Mouse (Mus musculus) kidney, adult 2 months (tissue): Measurements from ENCODE around the gene Camkk2. TPM values are rescaled to one million over a fixed set of nuclear protein-coding genes. Genes with fewer than 3 reads are reported as not detected.
A peak's percentile ranks its signal among the peaks of the same experiment; 100 is the strongest.

ENCODE experiments used
- DNase-seq: peaks from one replicate; pipeline ENCODE4 v3.0.0; 2021
- H3K27ac ChIP-seq: fragments of 200-500 bp; 2 replicates; pipeline ENCODE4 v1.5.1; 2012; ENCODE audit warnings: low read depth, low read length, control low read depth, inconsistent platforms; ENCODE audit not compliant: insufficient read depth
- H3K27me3 ChIP-seq: fragments of 200-500 bp; replicated peaks from 2 replicates; pipeline ENCODE4 v1.6.1; 2012; ENCODE audit warnings: mild to moderate bottlenecking, moderate library complexity, low read length, inconsistent platforms; ENCODE audit not compliant: control insufficient read depth, insufficient read depth
- H3K36me3 ChIP-seq: fragments of 200-500 bp; 2 replicates; pipeline ENCODE4 v1.6.1; 2012; ENCODE audit warnings: mild to moderate bottlenecking, moderate library complexity, low read length, inconsistent platforms; ENCODE audit not compliant: control insufficient read depth, insufficient read depth
- H3K4me1 ChIP-seq: fragments of 200-500 bp; 2 replicates; pipeline ENCODE4 v1.6.1; 2011; ENCODE audit warnings: low read length; ENCODE audit not compliant: control insufficient read depth, insufficient read depth
- H3K4me3 ChIP-seq: fragments of 200-500 bp; 2 replicates; pipeline ENCODE4 v1.5.1; 2011; ENCODE audit warnings: mild to moderate bottlenecking, low read depth, low read length, control low read depth; ENCODE audit not compliant: insufficient read depth
- CTCF ChIP-seq: fragments of 200-500 bp; conservative IDR thresholded peaks from 2 replicates; pipeline ENCODE4 v1.5.1; 2011; ENCODE audit warnings: low read depth, mild to moderate bottlenecking, control low read depth, low read length, moderate library complexity, mixed read lengths; ENCODE audit not compliant: insufficient read depth, insufficient read length
- POLR2A ChIP-seq: fragments of 200-500 bp; IDR thresholded peaks from one replicate; pipeline ENCODE4 v1.6.1; 2011; ENCODE audit warnings: low read depth, low read length, control low read depth
- WGBS: fragments of 180-500 bp; shearing (Covaris S2); methylation state at CpG from one replicate; pipeline ENCODE4 v1.1.7; 2018; 5-methylcytosine and 5-hydroxymethylcytosine counted together
- polyA plus RNA-seq: library from polyadenylated mRNA; depleted of rRNA; stranded (reverse); fragments of >200 nt; gene quantifications from 2 replicates; pipeline ENCODE4 v1.2.3, GENCODE M21; 2012

The Camkk2 gene
- polyA plus RNA-seq, 1 experiment: 17.7 TPM

- Histone ChIP-seq H3K4me3 (peak overlapping the region; percentile 25; the same call in 1 of the 2 replicates), H3K27ac (peak overlapping the region; percentile 66)
- 80% methylated on average over 29 of the region's 29 CpGs for WGBS
Observed at GRCm38 (mm10) chr5:122763271-122764031, 15.8 kb downstream of the Camkk2 start.

GRCm38 (mm10) chr5:122756680-122757079 is 22.5 kb downstream of the Camkk2 start:
- DNase-seq: peak; percentile 94
- WGBS: 56% methylated on average over 7 of the region's 7 CpGs
- H3K36me3 ChIP-seq: no peaks in the 10 kb centered on the region

More at GRCm38 (mm10) chr5:122763271-122764031, 15.8 kb downstream of the Camkk2 start:
- H3K36me3 ChIP-seq: no peaks in the 10 kb centered on the region
- no peak for DNase-seq
- TF ChIP-seq CTCF (no peak), POLR2A (no peak)
- H3K27me3 ChIP-seq: no peaks in the 10 kb centered on the region
- H3K4me1 ChIP-seq: no peaks in the 10 kb centered on the region

GRCm38 (mm10) chr5:122756144-122756543 is 23.1 kb downstream of the Camkk2 start:
- no peaks in the 10 kb centered on the region for H3K36me3 ChIP-seq
- no peak overlapping the region for H3K27ac ChIP-seq
- no peaks in the 10 kb centered on the region for H3K27me3 ChIP-seq
- H3K4me3 ChIP-seq: no peak overlapping the region
- no peaks in the 10 kb centered on the region for H3K4me1 ChIP-seq
- WGBS: 61% methylated on average over 6 of the region's 6 CpGs
- no peak for DNase-seq
- no peak for TF ChIP-seq POLR2A
- no peak for TF ChIP-seq CTCF

More at GRCm38 (mm10) chr5:122756680-122757079, 22.5 kb downstream of the Camkk2 start:
- H3K4me3 ChIP-seq: no peak overlapping the region
- H3K27me3 ChIP-seq: no peaks in the 10 kb centered on the region
- no peak overlapping the region for H3K27ac ChIP-seq
- H3K4me1 ChIP-seq: no peaks in the 10 kb centered on the region
- TF ChIP-seq POLR2A: no peak
- no peak for TF ChIP-seq CTCF

GRCm38 (mm10) chr5:122755620-122756019 is 23.6 kb downstream of the Camkk2 start:
- no peak for TF ChIP-seq CTCF
- TF ChIP-seq POLR2A: no peak
- Histone ChIP-seq H3K27ac (no peak overlapping the region), H3K36me3 (no peaks in the 10 kb centered on the region), H3K4me3 (no peak overlapping the region), H3K4me1 (no peaks in the 10 kb centered on the region), H3K27me3 (no peaks in the 10 kb centered on the region)
- DNase-seq: no peak
- 97% methylated on average over 4 of the region's 4 CpGs for WGBS

- 68% methylated on average over 16 of the region's 16 CpGs for WGBS
Observed at GRCm38 (mm10) chr5:122754477-122754876, 24.7 kb downstream of the Camkk2 start.

GRCm38 (mm10) chr5:122747950-122748349 is 31.3 kb downstream of the Camkk2 start:
- TF ChIP-seq CTCF (no peak), POLR2A (no peak)
- no peak overlapping the region for H3K4me3 ChIP-seq
- DNase-seq: no peak
- no peaks in the 10 kb centered on the region for H3K36me3 ChIP-seq
- 84% methylated on average over 7 of the region's 7 CpGs for WGBS
- H3K4me1 ChIP-seq: no peaks in the 10 kb centered on the region
- H3K27ac ChIP-seq: no peak overlapping the region
- no peaks in the 10 kb centered on the region for H3K27me3 ChIP-seq

More at GRCm38 (mm10) chr5:122754477-122754876, 24.7 kb downstream of the Camkk2 start:
- no peaks in the 10 kb centered on the region for H3K36me3 ChIP-seq
- TF ChIP-seq CTCF: no peak
- TF ChIP-seq POLR2A: no peak
- no peaks in the 10 kb centered on the region for H3K27me3 ChIP-seq
- no peak for DNase-seq
- no peak overlapping the region for H3K4me3 ChIP-seq
- no peaks in the 10 kb centered on the region for H3K4me1 ChIP-seq
- no peak overlapping the region for H3K27ac ChIP-seq

GRCm38 (mm10) chr5:122743880-122744422 is 35.3 kb downstream of the Camkk2 start:
- Histone ChIP-seq H3K4me3 (no peak overlapping the region), H3K27ac (no peak overlapping the region), H3K4me1 (no peaks in the 10 kb centered on the region), H3K36me3 (no peaks in the 10 kb centered on the region), H3K27me3 (no peaks in the 10 kb centered on the region)
- no peak for DNase-seq
- TF ChIP-seq CTCF: no peak
- no peak for TF ChIP-seq POLR2A
- WGBS: 72% methylated on average over 13 of the region's 13 CpGs
